Mouse (Mus musculus) thymus, adult 2 months (tissue): ENCODE results near the gene Evi5.

Experiments used
- CTCF ChIP-seq: fragments of 200-500 bp; IDR thresholded peaks from 2 replicates; pipeline ENCODE4 v1.5.1; 2012; ENCODE audit warnings: mild to moderate bottlenecking, control low read depth, low read length, moderate library complexity, borderline replicate concordance; ENCODE audit not compliant: control insufficient read depth, poor library complexity, insufficient read depth; ENCODE audit errors: extremely low read depth
- POLR2A ChIP-seq: fragments of 200-500 bp; IDR thresholded peaks from 2 replicates; pipeline ENCODE4 v1.6.1; 2012; ENCODE audit warnings: mild to moderate bottlenecking, low read length, control low read depth, moderate library complexity; ENCODE audit not compliant: control insufficient read depth, poor library complexity, insufficient read depth; ENCODE audit errors: extremely low read depth

- TF ChIP-seq CTCF = no peak
- no peak for TF ChIP-seq POLR2A
These were observed 87.0 kb downstream of the Evi5 start for GRCm38 (mm10) chr5:107787682-107788443.
